Mouse (Mus musculus) thymus, adult 2 months (tissue): Measurements from ENCODE around the gene Oaz3. TPM values are rescaled to one million over a fixed set of nuclear protein-coding genes. Genes with fewer than 3 reads are reported as not detected.

Experiments
- DNase-seq: peaks from one replicate; pipeline ENCODE4 v3.0.0; 2021
- H3K27ac ChIP-seq: fragments of 200-500 bp; 2 replicates; pipeline ENCODE4 v1.5.1; 2012; ENCODE audit warnings: low read length, control low read depth; ENCODE audit not compliant: control insufficient read depth, insufficient read depth
- H3K27me3 ChIP-seq: fragments of 200-500 bp; 2 replicates; pipeline ENCODE4 v1.6.1; 2012; ENCODE audit warnings: mild to moderate bottlenecking, low read length, moderate library complexity, mixed read lengths; ENCODE audit not compliant: control insufficient read depth, insufficient read depth
- H3K36me3 ChIP-seq: fragments of 200-500 bp; 2 replicates; pipeline ENCODE4 v1.6.1; 2012; ENCODE audit warnings: mild to moderate bottlenecking, low read length, moderate library complexity; ENCODE audit not compliant: control insufficient read depth, insufficient read depth
- H3K4me1 ChIP-seq: fragments of 200-500 bp; replicated peaks from 2 replicates; pipeline ENCODE4 v1.6.1; 2012; ENCODE audit warnings: low read length; ENCODE audit not compliant: control insufficient read depth, insufficient read depth
- H3K4me3 ChIP-seq: fragments of 200-500 bp; 2 replicates; pipeline ENCODE4 v1.5.1; 2012; ENCODE audit warnings: mild to moderate bottlenecking, low read length, control low read depth, moderate library complexity; ENCODE audit not compliant: control insufficient read depth, insufficient read depth
- CTCF ChIP-seq: fragments of 200-500 bp; IDR thresholded peaks from 2 replicates; pipeline ENCODE4 v1.5.1; 2012; ENCODE audit warnings: mild to moderate bottlenecking, control low read depth, low read length, moderate library complexity, borderline replicate concordance; ENCODE audit not compliant: control insufficient read depth, poor library complexity, insufficient read depth; ENCODE audit errors: extremely low read depth
- POLR2A ChIP-seq: fragments of 200-500 bp; IDR thresholded peaks from 2 replicates; pipeline ENCODE4 v1.6.1; 2012; ENCODE audit warnings: mild to moderate bottlenecking, low read length, control low read depth, moderate library complexity; ENCODE audit not compliant: control insufficient read depth, poor library complexity, insufficient read depth; ENCODE audit errors: extremely low read depth
- WGBS: fragments of 180-500 bp; shearing (Covaris S2); methylation state at CpG from one replicate; pipeline ENCODE4 v1.1.7; 2018; 5-methylcytosine and 5-hydroxymethylcytosine counted together
- polyA plus RNA-seq: library from polyadenylated mRNA; depleted of rRNA; stranded (reverse); fragments of >200 nt; gene quantifications from 2 replicates; pipeline ENCODE4 v1.2.3, GENCODE M21; 2012

Oaz3 gene
- polyA plus RNA-seq, 1 experiment, result 0.71 TPM

- no peak within 1 kb of the TSS for H3K27ac ChIP-seq
- H3K27me3 ChIP-seq, result peaks cover 11% of the 10 kb centered on the region; the same call in 1 of the 2 replicates
- H3K4me1 ChIP-seq, result no peaks in the 10 kb centered on the region
- DNase-seq, result no peak
- WGBS, result 33% methylated on average over 16 of the region's 16 CpGs
- TF ChIP-seq CTCF, result no peak
- TF ChIP-seq POLR2A, result no peak
- H3K36me3 ChIP-seq, result no peaks in the 10 kb centered on the region
- H3K4me3 ChIP-seq, result no peak within 1 kb of the TSS
Measured at GRCm38 (mm10) chr3:94480291-94480884, 36.7 kb upstream of the Oaz3 start, which contains the start of gene Riiad1. TSS of gene Riiad1 (minus strand) at chr3:94480341.

- DNase-seq, result no peak
- TF ChIP-seq CTCF (no peak), POLR2A (no peak)
- no peak overlapping the region for H3K4me3 ChIP-seq
Measured at GRCm38 (mm10) chr3:94479564-94479963, 35.8 kb upstream of the Oaz3 start.

GRCm38 (mm10) chr3:94478591-94479169, 35.0 kb upstream of the Oaz3 start:
- H3K36me3 ChIP-seq, result no peaks in the 10 kb centered on the region
- no peak overlapping the region for H3K27ac ChIP-seq
- TF ChIP-seq POLR2A, result no peak
- no peak for TF ChIP-seq CTCF
- DNase-seq, result no peak
- 25% methylated on average over 9 of the region's 9 CpGs for WGBS
- H3K4me1 ChIP-seq, result no peaks in the 10 kb centered on the region
- H3K27me3 ChIP-seq, result peaks cover 11% of the 10 kb centered on the region; the same call in 1 of the 2 replicates
- H3K4me3 ChIP-seq, result no peak overlapping the region

More at GRCm38 (mm10) chr3:94479564-94479963, 35.8 kb upstream of the Oaz3 start:
- WGBS, result 9% methylated on average over 11 of the region's 11 CpGs
- Histone ChIP-seq H3K4me1 (no peaks in the 10 kb centered on the region), H3K27ac (no peak overlapping the region), H3K36me3 (no peaks in the 10 kb centered on the region), H3K27me3 (peaks cover 11% of the 10 kb centered on the region; the same call in 1 of the 2 replicates)

- H3K27me3 ChIP-seq, result peaks cover 11% of the 10 kb centered on the region; the same call in 1 of the 2 replicates
- TF ChIP-seq POLR2A, result no peak
- TF ChIP-seq CTCF, result no peak
Measured at GRCm38 (mm10) chr3:94477981-94478422, 34.3 kb upstream of the Oaz3 start, which contains the start of gene Celf3. TSS of gene Celf3 (plus strand) at chr3:94478295.

GRCm38 (mm10) chr3:94477444-94477843, 33.7 kb upstream of the Oaz3 start:
- TF ChIP-seq CTCF, result no peak
- no peak for TF ChIP-seq POLR2A
- WGBS, result 67% methylated on average over 4 of the region's 4 CpGs
- H3K4me1 ChIP-seq, result no peaks in the 10 kb centered on the region
- H3K27me3 ChIP-seq, result peaks cover 11% of the 10 kb centered on the region; the same call in 1 of the 2 replicates
- H3K36me3 ChIP-seq, result no peaks in the 10 kb centered on the region
- DNase-seq, result no peak
- no peak overlapping the region for H3K27ac ChIP-seq
- no peak overlapping the region for H3K4me3 ChIP-seq

More at GRCm38 (mm10) chr3:94477981-94478422, 34.3 kb upstream of the Oaz3 start, which contains the start of gene Celf3:
- no peak for DNase-seq
- no peak within 1 kb of the TSS for H3K27ac ChIP-seq
- 7% methylated on average over 14 of the region's 14 CpGs for WGBS
- H3K4me3 ChIP-seq, result no peak within 1 kb of the TSS
- H3K36me3 ChIP-seq, result no peaks in the 10 kb centered on the region
- no peaks in the 10 kb centered on the region for H3K4me1 ChIP-seq

GRCm38 (mm10) chr3:94476301-94477035, 32.8 kb upstream of the Oaz3 start:
- peaks cover 11% of the 10 kb centered on the region; the same call in 1 of the 2 replicates for H3K27me3 ChIP-seq
- H3K4me3 ChIP-seq, result no peak overlapping the region
- TF ChIP-seq POLR2A (no peak), CTCF (no peak)
- no peaks in the 10 kb centered on the region for H3K36me3 ChIP-seq
- no peak for DNase-seq
- H3K27ac ChIP-seq, result no peak overlapping the region
- no peaks in the 10 kb centered on the region for H3K4me1 ChIP-seq
- WGBS, result 65% methylated on average over 8 of the region's 8 CpGs
